Comparison of ENCODE assay signal across 25 mouse cellular contexts in the genomic region with DNA sequence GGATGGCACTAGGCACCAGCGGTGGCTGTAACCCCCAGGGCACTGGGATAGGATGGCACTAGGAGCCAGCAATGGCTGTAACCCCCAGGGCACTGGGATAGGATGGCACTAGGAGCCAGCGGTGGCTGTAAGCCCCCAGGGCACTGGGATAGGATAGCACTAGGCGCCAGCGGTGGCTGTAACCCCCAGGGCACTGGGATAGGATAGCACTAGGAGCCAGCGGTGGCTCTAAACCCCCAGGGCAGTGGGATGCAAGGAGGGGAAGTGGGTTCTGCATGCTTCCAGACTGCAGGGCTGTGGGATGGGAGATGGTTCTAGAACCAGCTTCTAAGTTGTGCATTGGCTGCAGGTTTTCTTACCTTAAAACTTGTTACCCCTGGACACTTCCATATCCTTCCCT. TPM values are rescaled to one million over a fixed set of nuclear protein-coding genes. Genes with fewer than 3 reads are reported as not detected.
A peak's percentile ranks its signal among the peaks of the same experiment; 100 is the strongest.
DNase-seq lines count a peak whose midpoint lies in the region; ATAC-seq and TF ChIP-seq lines count a peak whose summit lies in the region.
"Had no signal": no experiment of that assay in that cellular context is flagged by ENCODE, and none has a peak within 500 bp of the region (broad histone marks: within the 10 kb centered on the region; RNA-seq: fewer than 3 reads in every experiment).

No protein-coding gene starts in this region.

- no peak for TF ChIP-seq CTCF in heart, adult 2 months (IDR thresholded peaks at IDR 0.05)

- no peaks in the 10 kb centered on the region for H3K27me3 ChIP-seq in heart, adult 2 months (ENCODE audit: control insufficient read depth, insufficient read depth, low read length)
- H3K27me3 ChIP-seq in midbrain, embryonic 11.5 days (ENCODE audit: control insufficient read depth, insufficient read depth, low read length): no peaks in the 10 kb centered on the region
- H3K27me3 ChIP-seq in midbrain, embryonic 14.5 days (ENCODE audit: control insufficient read depth, insufficient read depth, low read length): no peaks in the 10 kb centered on the region
- H3K27me3 ChIP-seq in neural tube, embryonic 12.5 days (replicated peaks): no peaks in the 10 kb centered on the region
- H3K27me3 ChIP-seq: CH12.LX; embryonic facial prominence, embryonic 12.5 days; forebrain, embryonic 13.5 days; forebrain, embryonic 15.5 days; Patski had no signal

- no peak overlapping the region for H3K4me3 ChIP-seq in heart, adult 2 months
- H3K4me3 ChIP-seq in midbrain, embryonic 11.5 days (ENCODE audit: low read depth, low read length): no peak overlapping the region
- H3K4me3 ChIP-seq in midbrain, embryonic 14.5 days (replicated peaks; ENCODE audit: low read depth, low read length): no peak overlapping the region
- H3K4me3 ChIP-seq in neural tube, embryonic 12.5 days: no peak overlapping the region
- H3K4me3 ChIP-seq: embryonic facial prominence, embryonic 10.5 days; embryonic facial prominence, embryonic 12.5 days; forebrain, embryonic 13.5 days; forebrain, embryonic 15.5 days had no signal

- H3K27ac ChIP-seq in heart, adult 2 months: no peak overlapping the region
- H3K27ac ChIP-seq in midbrain, embryonic 11.5 days (ENCODE audit: low read depth, low read length): no peak overlapping the region
- no peak overlapping the region for H3K27ac ChIP-seq in midbrain, embryonic 14.5 days (replicated peaks; ENCODE audit: low read depth, low read length)
- H3K27ac ChIP-seq in neural tube, embryonic 12.5 days: no peak overlapping the region
- H3K27ac ChIP-seq: embryonic facial prominence, embryonic 10.5 days; embryonic facial prominence, embryonic 12.5 days; forebrain, embryonic 13.5 days; forebrain, embryonic 15.5 days had no signal

- H3K36me3 ChIP-seq in heart, adult 2 months (ENCODE audit: control insufficient read depth, insufficient read depth, low read length): no peaks in the 10 kb centered on the region; the same call in 1 of the 2 replicates
- no peaks in the 10 kb centered on the region for H3K36me3 ChIP-seq in midbrain, embryonic 11.5 days (ENCODE audit: control insufficient read depth, insufficient read depth, low read length)
- H3K36me3 ChIP-seq in midbrain, embryonic 14.5 days (ENCODE audit: control insufficient read depth, insufficient read depth, low read length): peaks cover 15% of the 10 kb centered on the region
- H3K36me3 ChIP-seq in neural tube, embryonic 12.5 days: 0 out of 2 replicates have a peak, but pooled peaks cover 2% of the 10 kb centered on the region
- H3K36me3 ChIP-seq: embryonic facial prominence, embryonic 10.5 days; embryonic facial prominence, embryonic 12.5 days; G1E had no signal

- 79% methylated on average over 5 of the region's 5 CpGs for WGBS in heart, adult 2 months
- 53% methylated on average over 5 of the region's 5 CpGs for WGBS in midbrain, embryonic 11.5 days
- WGBS in midbrain, embryonic 14.5 days: 62% methylated on average over 5 of the region's 5 CpGs
- WGBS in neural tube, embryonic 12.5 days: 83% methylated on average over 5 of the region's 5 CpGs

- no peaks in the 10 kb centered on the region for H3K4me1 ChIP-seq in heart, adult 2 months (ENCODE audit: control insufficient read depth, insufficient read depth, low read length)
- H3K4me1 ChIP-seq in midbrain, embryonic 11.5 days (ENCODE audit: control insufficient read depth, insufficient read depth, low read length): no peaks in the 10 kb centered on the region
- no peaks in the 10 kb centered on the region for H3K4me1 ChIP-seq in midbrain, embryonic 14.5 days (ENCODE audit: control insufficient read depth, insufficient read depth, low read length)
- H3K4me1 ChIP-seq in neural tube, embryonic 12.5 days: no peaks in the 10 kb centered on the region
- H3K4me1 ChIP-seq: embryonic facial prominence, embryonic 10.5 days; embryonic facial prominence, embryonic 12.5 days; forebrain, embryonic 13.5 days; forebrain, embryonic 15.5 days had no signal

- H3K79me2 ChIP-seq in heart, adult 2 months (replicated peaks; ENCODE audit: control insufficient read depth, insufficient read depth, low read length): no peaks in the 10 kb centered on the region

- peak; percentile 21 for DNase-seq in heart, adult 11 months
- no peak for DNase-seq in heart, adult 2 months
- DNase-seq in midbrain, embryonic 11.5 days (ENCODE audit: low spot score, missing footprints): peak; percentile 77
- DNase-seq in midbrain, embryonic 14.5 days: no peak
- DNase-seq in neural tube, embryonic 10.5 days (ENCODE audit: extremely low spot score, low spot score): no peak
- peak; percentile 21 for DNase-seq in ZHBTc4 (ENCODE audit: low read depth, low spot score)
- no peak for DNase-seq in cerebellum, postnatal 14 days
- DNase-seq: adrenal gland, adult 2 months; adrenal gland, postnatal 10 days; adrenal gland, postnatal 25 days; B cell, adult 2 months; cerebellum, adult 11 months; cerebellum, adult 18-20 months; cerebellum, adult 8-10 months; cerebellum, adult 9-11 months; cerebellum, postnatal 25 days had no signal

- no peaks in the 10 kb centered on the region for H3K9me3 ChIP-seq in midbrain, embryonic 11.5 days (ENCODE audit: control insufficient read depth, low read length)
- no peaks in the 10 kb centered on the region for H3K9me3 ChIP-seq in midbrain, embryonic 14.5 days (ENCODE audit: control insufficient read depth, low read length)
- no peaks in the 10 kb centered on the region for H3K9me3 ChIP-seq in neural tube, embryonic 12.5 days
- H3K9me3 ChIP-seq: embryonic facial prominence, embryonic 10.5 days; embryonic facial prominence, embryonic 12.5 days; forebrain, embryonic 13.5 days; forebrain, embryonic 15.5 days; G1E had no signal

- no peak for TF ChIP-seq EP300 in heart, adult 2 months (IDR thresholded peaks at IDR 0.05; ENCODE audit: insufficient read depth, low read depth, low read length)

- intact Hi-C loops in heart, adult 2 months (cut with DNase I): no loop called here

- H3K9ac ChIP-seq in heart, adult 2 months (ENCODE audit: low read depth, low read length): no peak overlapping the region
- H3K9ac ChIP-seq in midbrain, embryonic 11.5 days (ENCODE audit: low read length): no peak overlapping the region
- no peak overlapping the region for H3K9ac ChIP-seq in midbrain, embryonic 14.5 days (replicated peaks; ENCODE audit: low read length)
- no peak overlapping the region for H3K9ac ChIP-seq in neural tube, embryonic 12.5 days
- H3K9ac ChIP-seq: embryonic facial prominence, embryonic 12.5 days; forebrain, embryonic 13.5 days; forebrain, embryonic 15.5 days had no signal

- no peak for ATAC-seq in midbrain, embryonic 11.5 days (ENCODE audit: low FRiP score)
- ATAC-seq in midbrain, embryonic 14.5 days (ENCODE audit: low FRiP score, low TSS enrichment): no peak
- peak; percentile 29; the same call in 1 of the 2 replicates for ATAC-seq in neural tube, embryonic 12.5 days (ENCODE audit: low FRiP score, low read depth)
- ATAC-seq: CD4-positive, CD25-positive, alpha-beta regulatory T cell, adult 4 months; forebrain, embryonic 13.5 days; Patski had no signal

- no peak overlapping the region for H3K4me2 ChIP-seq in midbrain, embryonic 11.5 days
- H3K4me2 ChIP-seq in midbrain, embryonic 14.5 days (ENCODE audit: low read length): no peak overlapping the region
- no peak overlapping the region for H3K4me2 ChIP-seq in neural tube, embryonic 12.5 days (replicated peaks)
- H3K4me2 ChIP-seq: embryonic facial prominence, embryonic 12.5 days; forebrain, embryonic 13.5 days; forebrain, embryonic 15.5 days had no signal

- no peak for TF ChIP-seq POLR2A in heart, adult 2 months (IDR thresholded peaks at IDR 0.05; ENCODE audit: insufficient read depth, low read depth, low read length)

RNA-seq across cellular contexts. Expression of a gene that starts 31.1 kb away (rescaled TPM):
- total RNA-seq in heart, adult 2 months (2021): 1 to 10 TPM; 2.2 to 3.0 TPM
- polyA plus RNA-seq in heart, adult 2 months (2012; rRNA removed): 3.0 and 4.2 TPM in 2 replicates
- 11.1 and 13.3 TPM in 2 replicates for polyA plus RNA-seq in midbrain, embryonic 11.5 days (2014; fragmentation: Nextera tagmentation; extraction: Ambion mirVana)
- 30.9 and 36.6 TPM in 2 replicates for polyA plus RNA-seq in midbrain, embryonic 14.5 days (2014; fragmentation: Nextera tagmentation; extraction: Ambion mirVana)
- polyA plus RNA-seq in neural tube, embryonic 12.5 days (2016; fragmentation: Nextera tagmentation; extraction: Ambion mirVana): 21.9 and 27.1 TPM in 2 replicates

RNA-seq across cellular contexts. Expression of a gene that starts 46.6 kb away (rescaled TPM):
- total RNA-seq in heart, adult 2 months (2021): 1 to 10 TPM; 4.6 to 6.3 TPM
- 4.9 and 6.7 TPM in 2 replicates for polyA plus RNA-seq in heart, adult 2 months (2012; rRNA removed)
- polyA plus RNA-seq in midbrain, embryonic 11.5 days (2014; fragmentation: Nextera tagmentation; extraction: Ambion mirVana): 60.0 and 67.5 TPM in 2 replicates
- 33.0 and 36.0 TPM in 2 replicates for polyA plus RNA-seq in midbrain, embryonic 14.5 days (2014; fragmentation: Nextera tagmentation; extraction: Ambion mirVana)
- 40.5 and 43.2 TPM in 2 replicates for polyA plus RNA-seq in neural tube, embryonic 12.5 days (2016; fragmentation: Nextera tagmentation; extraction: Ambion mirVana)

Comparison
In these comparisons a context has a peak if more than half of its experiments do, and no peak if none do; other contexts are left out.
1. DNase-seq: peak in heart, adult 11 months (single experiment), midbrain, embryonic 11.5 days (single experiment) and ZHBTc4 (single experiment); none in heart, adult 2 months (0 of 2), midbrain, embryonic 14.5 days (single experiment), neural tube, embryonic 10.5 days (single experiment) and cerebellum, postnatal 14 days (0 of 2).